Mouse (Mus musculus): ENCODE results near the gene Plscr2.

The Plscr2 gene

GRCm38 (mm10) chr9:92275486-92276207, at the start of gene Plscr2:
Plscr2 (plus strand) TSS chr9:92275602.
- DNase-seq (ENCODE audit: low read depth, low spot score): no peak

GRCm38 (mm10) chr9:92226127-92226655, 49.2 kb upstream of the Plscr2 start:
- DNase-seq (ENCODE audit: low read depth, low spot score): no peak

DNA sequence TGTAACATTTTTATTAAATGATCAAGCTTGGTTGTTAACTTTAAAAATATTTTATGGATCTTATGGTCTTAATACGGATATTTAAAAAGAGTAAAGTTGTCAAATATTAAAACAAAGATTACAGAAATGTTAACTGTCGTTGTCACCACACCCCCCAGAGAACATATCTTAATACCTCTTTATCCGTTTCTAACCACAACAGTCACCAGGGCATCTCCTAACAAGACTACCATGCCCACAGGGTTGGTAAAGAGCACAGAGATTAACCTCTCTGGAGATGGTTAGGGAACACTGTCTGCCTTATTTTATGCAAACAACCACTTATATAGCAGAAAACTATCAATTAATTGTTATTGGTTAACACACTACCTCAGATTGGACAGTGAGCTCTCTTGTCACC, 48.6 kb upstream of the Plscr2 start:
- no peak for DNase-seq (ENCODE audit: low read depth, low spot score)

DNA sequence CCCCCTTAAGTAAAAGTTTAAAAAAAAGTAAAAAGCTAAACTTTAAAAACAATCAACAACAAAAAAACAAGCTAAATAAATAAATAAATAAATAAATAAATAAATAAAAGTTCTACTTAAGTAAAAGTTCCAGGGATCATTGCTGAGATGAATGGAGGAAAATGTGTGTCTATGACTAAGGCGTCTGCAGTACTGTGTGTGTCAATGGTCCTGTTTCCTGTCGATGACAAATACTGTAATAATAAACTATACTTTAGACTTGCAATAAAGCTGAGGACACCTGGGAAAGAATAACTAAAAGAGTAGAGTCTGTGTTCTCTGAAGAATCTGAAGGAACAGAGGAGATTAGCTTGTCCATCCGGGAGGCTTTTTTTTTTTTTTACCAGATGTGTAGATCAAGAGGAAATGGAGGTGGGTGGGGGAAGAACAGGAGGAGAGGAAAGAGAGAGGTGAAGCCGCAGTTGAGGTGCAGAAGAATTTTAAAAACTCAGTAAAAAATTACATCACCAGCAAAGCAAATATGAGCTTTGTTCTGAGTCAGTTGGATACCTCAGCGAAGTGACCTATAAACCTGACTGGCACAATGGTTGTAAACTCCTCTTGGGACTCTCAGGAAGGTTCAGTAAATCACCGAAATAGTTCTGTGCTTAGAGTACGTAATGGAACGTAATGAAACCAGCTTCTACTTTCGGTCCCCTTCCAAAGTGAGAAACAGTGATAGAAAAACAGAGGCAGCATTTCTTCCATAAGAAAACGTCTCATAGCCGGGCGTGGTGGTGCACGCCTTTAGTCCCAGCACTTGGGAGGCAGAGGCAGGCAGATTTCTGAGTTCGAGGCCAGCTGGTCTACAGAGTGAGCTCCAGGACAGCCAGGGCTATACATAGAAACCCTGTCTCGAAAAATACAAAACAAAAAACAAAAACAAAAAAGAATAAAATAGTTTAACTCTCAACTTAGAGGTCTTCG, 46.3 kb upstream of the Plscr2 start:
- DNase-seq (ENCODE audit: low read depth, low spot score): no peak

DNA sequence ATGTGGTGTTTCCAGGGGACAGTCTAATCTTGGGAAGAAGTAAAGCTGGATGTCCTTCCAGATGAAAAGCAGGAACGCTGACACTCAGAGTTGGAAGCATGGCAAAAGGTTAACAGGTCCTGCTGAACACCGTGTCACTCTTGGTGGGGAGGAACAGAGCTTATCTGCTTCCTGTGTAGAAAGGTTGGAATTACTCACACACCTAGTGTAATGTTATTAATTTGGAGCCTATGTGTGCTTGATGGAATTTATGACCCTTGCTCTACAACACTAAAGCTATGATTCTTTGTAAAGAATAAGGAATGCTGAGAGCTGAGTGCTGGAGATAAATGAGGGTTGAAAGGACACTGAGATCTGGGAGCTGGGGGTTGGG, 45.6 kb upstream of the Plscr2 start:
- no peak for DNase-seq (ENCODE audit: low read depth, low spot score)

DNA sequence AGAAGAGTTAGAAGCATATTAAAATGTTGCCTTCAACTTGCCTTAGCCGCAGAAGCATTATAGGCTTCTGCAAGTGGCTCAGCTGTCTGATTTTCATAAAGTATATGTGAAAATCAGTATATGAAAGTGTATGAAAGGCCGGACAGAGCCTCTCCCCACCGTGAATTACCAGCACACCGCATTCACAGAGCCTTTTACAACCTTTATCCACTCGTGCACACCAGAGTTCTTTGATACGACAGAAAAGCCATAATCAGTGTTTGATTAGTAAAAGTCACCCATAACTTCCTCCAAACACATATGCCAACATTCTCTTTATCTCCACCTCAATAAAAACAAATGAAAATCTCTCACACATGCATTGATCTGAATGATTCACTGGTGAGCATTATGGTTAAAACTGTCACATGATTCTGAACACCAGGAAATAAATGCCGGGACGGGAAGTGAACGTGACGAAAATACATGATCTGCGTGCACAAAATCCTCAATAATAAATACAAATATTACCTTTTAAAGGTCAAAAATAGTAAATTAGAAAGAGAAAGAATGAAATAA, 40.4 kb upstream of the Plscr2 start:
- no peak for DNase-seq (ENCODE audit: low read depth, low spot score)

DNA sequence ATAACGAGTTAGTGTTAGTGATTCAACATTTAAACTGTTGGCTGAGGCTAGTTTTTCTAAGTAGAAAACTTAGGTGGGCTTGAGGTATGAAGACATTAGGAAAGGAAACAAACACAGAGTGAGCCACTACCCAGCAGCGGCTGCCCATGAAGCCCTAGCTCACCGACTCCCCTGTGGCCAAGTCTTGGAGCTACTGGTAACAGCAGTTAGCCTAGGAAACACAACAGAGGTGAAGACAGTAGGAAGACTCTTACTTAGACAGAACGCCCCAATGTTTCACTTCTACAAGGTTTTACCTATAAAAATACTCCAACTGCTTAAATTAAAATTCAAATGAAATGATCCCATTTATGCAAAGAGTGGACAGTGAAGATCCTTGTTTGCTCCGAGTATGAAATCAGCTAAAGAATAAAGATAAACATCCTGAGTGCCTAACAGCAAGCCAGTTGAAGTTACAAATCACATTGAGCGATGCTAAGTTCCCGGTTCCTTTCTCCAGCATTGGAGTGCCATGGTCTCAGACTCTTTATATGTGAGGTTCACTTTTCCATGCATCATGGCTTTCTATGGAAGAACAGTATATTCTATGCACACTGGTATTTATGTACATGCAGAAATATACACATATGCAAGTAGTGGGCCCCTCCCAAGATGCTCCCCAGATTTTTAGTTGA, 26.5 kb upstream of the Plscr2 start:
- DNase-seq (ENCODE audit: low read depth, low spot score): no peak

GRCm38 (mm10) chr9:92249447-92249852, 26.0 kb upstream of the Plscr2 start, which contains the start of gene Plscr1:
Plscr1 (plus strand) TSS chr9:92249750.
- DNase-seq (ENCODE audit: low read depth, low spot score): no peak

- no peak for DNase-seq (ENCODE audit: low read depth, low spot score)
Measured at GRCm38 (mm10) chr9:92249987-92250772, 25.2 kb upstream of the Plscr2 start.

DNA sequence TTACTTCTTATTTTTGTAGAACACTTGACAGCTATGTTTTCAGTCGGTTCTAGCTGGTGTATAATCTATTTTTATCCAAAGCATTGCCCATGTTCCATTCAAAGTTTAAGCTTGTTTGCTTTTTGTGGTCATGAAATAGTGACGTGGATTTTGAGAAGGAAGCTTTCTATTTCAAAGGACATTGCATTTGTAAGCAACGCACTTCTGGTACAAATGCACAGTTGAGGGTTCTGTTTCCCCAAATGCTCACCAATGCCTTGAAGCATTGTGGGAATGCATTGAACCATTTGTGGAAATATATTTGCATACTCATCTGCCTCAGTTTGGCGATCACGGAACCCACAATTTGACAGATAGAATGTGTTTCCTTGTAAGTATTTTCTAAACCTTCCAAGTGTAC, 22.7 kb upstream of the Plscr2 start:
- no peak for DNase-seq (ENCODE audit: low read depth, low spot score)

DNA sequence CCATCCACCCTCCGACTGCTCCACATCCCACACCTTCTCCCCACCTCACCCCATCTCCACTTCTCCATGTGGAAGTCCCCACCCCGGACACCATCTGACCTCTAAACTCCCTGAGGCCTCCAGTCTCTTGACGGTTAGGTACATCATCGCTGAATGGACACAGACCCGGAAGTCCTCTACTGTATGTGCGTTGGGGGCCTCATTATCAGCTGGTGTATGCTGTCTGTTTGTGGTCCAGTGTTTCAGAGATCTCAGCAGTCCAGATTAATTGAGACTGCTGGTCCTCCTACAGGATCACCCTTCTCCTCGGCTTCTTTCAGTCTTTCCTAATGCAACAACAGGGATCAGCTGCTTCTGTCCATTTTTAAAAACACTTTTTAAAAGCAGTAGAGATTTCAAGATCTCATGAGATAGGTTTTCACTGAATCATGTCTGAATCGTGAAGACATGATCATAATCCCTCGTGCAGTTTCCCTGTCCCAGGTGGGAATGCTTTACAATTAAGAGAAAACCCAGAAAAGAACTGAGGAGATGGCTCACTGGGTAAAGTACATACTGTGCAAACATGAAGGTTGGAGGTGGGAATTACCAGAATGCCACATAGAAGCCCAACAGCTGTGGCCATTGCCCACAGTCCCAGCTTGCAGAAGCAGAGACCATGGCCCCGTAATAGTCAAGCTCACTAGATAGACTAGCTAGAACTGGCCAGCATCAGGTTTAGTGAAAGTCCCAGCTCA, 21.6 kb upstream of the Plscr2 start:
- DNase-seq (ENCODE audit: low read depth, low spot score): no peak

DNA sequence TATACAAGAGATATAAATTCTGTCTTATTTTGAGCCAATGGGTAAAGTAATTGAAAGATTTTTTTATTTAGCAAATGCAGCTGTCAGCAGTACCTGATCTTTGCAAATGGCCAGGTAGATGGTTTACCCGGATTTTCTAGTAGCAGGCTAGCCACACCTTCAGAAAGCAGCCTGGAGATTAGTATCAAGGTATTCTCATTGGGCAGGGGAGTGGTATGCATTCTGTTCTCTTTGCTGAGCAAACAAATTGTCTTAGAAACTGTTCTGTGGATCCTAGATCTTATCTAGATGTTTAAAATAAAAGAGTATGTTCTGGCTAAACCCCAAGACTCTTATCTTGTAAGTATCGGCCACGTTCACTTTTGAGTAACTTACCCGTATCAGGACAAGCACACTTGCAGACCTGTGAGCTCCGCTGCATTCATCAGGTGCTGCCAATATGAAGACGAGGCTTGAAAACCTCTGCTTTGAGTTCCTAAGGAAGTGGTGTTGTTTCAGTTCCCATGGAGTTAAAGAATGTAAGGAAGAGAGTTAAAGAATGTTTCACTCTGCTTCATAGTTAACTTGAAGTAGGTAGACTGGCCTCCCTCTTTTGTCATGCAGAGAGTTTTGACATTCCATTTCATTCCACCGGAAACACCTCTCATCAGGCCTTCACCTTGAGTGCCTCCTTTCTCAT, 14.8 kb upstream of the Plscr2 start:
- DNase-seq (ENCODE audit: low read depth, low spot score): no peak

DNA sequence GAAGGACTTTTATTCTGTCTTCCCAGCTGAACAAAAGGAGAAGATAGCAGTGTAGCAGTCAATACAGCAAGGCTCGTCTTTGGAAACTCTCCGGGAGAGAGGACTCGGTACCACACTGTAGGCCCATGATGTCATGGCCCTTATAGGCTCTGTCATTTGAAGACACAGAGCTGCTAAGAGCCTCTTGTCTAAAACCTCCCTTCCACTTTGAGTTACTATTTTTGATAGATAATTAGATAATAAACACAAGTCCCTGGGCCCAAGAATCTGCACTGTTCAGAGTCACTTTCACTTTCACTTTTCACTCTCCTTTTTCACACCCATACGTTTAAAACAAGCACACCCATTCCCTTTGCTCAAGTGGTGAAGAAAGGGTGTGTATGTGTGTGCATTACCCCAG, 9.7 kb upstream of the Plscr2 start:
- DNase-seq (ENCODE audit: low read depth, low spot score): peak; percentile 13

DNA sequence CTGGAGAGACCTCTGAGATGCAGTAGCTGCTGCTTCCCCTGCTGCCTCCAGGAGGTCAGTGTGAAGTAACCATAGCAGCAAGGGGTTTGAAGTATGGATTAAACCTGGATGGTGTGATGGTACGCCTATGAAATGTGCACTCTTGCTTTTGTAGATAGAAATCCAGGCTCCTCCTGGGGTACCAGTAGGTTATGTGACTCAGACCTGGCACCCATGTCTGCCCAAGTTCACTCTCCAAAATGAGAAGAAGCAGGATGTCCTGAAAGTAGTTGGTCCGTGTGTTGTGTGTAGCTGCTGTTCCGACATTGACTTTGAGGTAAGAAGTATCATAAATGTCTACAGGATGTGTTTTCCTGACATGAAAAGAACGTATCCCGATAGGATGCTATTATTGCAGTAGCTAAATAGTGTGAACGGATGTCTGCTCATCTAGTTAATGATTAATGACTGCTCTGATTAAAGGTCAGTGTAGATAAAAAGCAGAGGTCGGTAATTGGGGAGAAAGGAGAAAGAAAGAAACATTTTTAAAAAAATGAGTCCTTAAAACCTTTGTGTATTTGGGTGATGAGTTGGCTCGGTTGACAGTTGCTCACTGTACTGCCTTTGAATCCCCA, 8.7 kb upstream of the Plscr2 start:
- no peak for DNase-seq (ENCODE audit: low read depth, low spot score)

DNA sequence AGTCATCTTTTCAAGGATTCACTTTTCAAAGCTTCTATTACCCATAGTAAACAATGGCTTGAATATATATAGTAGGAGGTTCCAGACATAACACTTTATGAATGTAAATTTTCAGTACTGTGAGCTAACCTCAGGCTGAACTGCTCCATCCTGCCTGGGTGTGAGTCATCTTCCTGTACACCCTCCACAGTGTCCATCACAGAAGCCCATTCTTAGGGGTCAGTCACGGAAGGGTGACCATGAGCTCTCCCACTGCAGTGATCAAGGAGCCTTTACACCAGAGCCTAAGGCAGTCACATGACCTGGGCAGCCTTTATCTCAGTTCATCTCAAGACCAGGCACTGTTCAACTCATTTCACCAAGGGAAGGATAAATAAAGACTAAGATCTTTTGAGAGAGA, 7.7 kb upstream of the Plscr2 start:
- DNase-seq (ENCODE audit: low read depth, low spot score): no peak

- DNase-seq (ENCODE audit: low read depth, low spot score): peak; percentile 55
Measured at GRCm38 (mm10) chr9:92269829-92270404, 5.5 kb upstream of the Plscr2 start.

DNA sequence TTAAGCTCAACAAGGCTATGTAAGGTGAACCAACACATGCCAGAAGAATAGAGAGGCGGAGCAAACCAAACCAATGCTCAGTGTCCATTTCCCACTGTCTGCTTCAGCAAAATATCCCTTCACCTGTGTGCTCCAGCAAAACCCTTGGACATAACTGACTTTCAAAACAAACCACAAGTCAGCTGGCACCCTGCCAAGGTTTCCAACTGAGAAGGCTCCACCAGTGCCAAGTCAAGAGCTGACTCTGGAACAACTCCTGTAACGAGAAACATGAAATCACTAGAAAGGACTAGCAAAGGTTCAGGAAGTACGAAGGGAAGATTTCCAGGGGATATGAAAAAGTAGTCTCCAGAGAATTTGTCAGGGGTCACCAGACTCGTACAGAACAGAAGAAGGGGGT, 4.5 kb upstream of the Plscr2 start:
- no peak for DNase-seq (ENCODE audit: low read depth, low spot score)

DNA sequence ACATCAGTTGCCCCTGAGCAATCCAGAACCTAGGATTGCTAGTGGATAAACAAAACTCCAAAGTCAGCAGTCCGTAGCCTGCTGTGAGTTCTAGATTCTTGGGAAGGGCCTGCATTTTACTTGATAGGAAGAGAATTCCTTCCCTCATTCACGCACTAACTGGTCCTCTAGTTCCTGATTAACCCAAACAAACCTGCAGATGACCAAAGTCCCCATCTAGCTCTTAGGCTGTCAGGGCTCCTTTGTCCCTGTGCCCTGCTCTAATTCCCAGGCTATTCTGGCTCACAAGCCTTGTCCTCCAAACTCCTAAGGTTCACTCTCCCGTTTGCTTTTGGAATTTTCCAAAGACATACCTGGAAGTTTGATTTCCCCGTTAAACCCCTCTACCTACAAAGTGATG, 2.8 kb upstream of the Plscr2 start:
- no peak for DNase-seq (ENCODE audit: low read depth, low spot score)

DNA sequence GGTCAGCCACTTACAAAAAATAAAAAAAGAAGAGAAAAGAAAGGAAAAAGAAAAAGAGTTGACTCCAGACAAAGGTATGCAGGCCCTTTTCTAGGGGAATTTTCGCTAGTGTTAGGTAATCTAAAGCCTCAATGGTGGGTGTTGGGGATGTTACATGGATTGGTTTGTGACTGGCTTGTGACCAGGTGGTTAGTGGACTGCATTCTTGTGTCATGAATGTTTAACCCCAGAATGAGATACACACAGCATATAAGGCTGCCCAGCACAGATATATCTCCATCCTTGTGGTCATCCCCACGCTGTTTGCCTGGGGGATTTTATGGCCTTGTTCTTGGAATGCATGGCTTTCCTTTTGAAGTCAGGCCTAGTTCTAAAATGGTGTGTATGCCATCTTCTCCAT, 2.1 kb upstream of the Plscr2 start:
- no peak for DNase-seq (ENCODE audit: low read depth, low spot score)

All from A20 (cell line).